Mouse (Mus musculus) cerebellum, postnatal 4 days (tissue): Measurements from ENCODE around the gene Usp49.
"Not testable (repeated sequence)": the region's sequence is repeated elsewhere in the genome, so short reads cannot be mapped to it uniquely, and the experiment has no call there.

Experiments used
- DNase-seq, 2 experiments: peaks; one replicate each; pipeline ENCODE4 v3.0.0; 2022; ENCODE audit warnings: low spot score in 2 of 2, mixed read lengths in 1 of 2

Usp49 gene

DNA sequence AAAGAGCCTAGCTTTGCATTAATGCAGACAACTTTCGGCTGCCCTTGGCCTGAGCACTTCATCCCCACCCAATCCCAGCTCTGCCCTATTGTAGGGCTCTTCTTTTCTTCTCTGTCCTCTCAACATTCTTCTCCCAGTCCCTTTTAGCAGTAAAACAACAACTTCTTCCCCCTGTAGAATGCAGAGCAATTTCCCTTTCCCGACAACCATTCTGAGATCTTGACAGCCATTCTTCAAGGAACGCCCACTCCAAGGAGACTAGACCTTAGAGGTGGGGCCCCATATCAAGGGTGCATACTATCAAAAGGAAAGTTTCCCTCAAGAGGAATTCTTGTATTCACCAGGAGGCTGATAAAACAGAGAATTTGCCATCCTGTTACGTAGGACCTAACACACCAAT, 18.5 kb downstream of the Usp49 start:
- no peak for DNase-seq

DNA sequence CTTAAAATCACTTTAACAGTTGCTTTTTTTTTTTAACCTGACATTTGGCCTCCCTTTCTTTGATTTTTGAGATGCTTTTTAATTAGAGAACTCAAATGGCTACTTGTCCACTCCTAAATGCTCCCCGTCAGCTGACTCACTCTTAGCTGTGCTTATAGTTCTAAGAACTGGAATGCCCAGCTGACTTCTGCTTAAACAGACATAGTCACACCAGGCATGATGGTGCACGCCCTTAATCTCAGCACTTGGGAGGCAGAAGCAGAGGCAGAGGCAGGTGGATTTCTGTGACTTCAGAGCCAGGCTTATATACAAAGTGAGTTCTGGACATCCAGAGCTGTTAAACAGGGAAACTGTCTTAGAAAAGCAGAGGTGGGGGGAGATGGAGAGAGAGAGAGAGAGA, 21.5 kb downstream of the Usp49 start:
- no peak for DNase-seq

GRCm38 (mm10) chr17:47654346-47654745, 23.9 kb downstream of the Usp49 start:
- not testable (repeated sequence) for DNase-seq

DNA sequence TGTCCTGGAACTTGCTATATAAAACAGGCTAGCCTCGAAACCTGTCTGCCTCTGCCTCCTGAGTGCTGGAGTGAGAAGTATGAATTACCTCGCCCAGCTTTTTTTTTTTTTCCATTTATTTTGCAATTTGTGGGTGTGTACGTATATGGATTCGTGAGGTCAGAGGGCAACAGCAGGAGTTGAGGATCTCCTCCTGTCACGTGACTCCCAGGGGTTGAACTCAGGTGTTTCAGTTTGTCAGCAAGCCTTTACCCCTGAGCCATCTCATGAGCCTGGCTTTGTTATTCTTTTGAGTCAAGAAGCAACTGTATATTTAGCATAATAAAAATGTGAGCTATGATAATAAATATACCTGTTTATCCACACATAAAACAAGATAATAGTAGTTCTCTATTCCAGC, 25.2 kb downstream of the Usp49 start:
- no peak for DNase-seq

DNA sequence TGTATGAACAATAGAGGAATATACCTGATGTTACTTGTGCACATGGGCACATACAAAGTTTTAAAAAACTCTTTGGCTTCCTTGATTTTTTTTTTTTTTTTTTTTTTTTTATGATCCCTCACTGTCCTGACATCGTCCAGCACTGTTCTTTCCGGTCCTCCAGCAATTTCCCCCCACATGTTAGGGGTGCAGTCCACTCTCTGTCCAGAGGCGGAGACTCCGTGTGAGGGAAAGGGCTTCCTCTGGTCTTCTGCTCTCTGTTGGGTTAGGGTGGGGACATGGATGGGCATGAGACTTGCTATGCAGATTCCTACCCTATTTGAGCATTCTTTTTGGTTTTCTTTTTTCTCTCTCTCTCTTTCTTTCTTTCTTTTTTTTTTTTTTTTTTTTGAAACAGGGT, 27.4 kb downstream of the Usp49 start:
- DNase-seq, result no peak

DNA sequence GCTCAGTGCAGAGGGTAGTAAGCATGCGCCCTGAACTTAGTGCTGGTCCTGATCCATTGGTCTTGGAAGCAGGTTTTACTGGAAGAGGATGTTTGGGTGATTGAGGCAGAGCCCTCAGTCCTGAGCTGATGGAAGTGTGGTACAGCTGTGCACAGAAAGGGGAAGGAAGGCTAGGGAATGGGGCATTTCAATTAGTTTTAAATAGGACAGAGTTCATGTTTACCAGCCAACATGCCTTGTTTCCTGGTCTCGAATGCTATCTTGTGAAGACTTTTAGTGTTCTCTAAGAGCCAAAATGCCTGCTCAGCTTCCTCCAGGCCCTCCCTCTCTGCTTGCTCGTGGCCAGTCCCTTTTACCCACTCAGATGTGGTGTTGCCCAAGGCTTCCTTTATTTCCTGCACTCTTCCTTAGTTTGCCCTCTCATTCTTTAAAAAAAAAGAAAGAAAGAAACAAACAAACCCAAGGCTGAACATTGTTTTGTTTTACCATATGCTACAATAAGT, 28.3 kb downstream of the Usp49 start:
- DNase-seq, result no peak

DNA sequence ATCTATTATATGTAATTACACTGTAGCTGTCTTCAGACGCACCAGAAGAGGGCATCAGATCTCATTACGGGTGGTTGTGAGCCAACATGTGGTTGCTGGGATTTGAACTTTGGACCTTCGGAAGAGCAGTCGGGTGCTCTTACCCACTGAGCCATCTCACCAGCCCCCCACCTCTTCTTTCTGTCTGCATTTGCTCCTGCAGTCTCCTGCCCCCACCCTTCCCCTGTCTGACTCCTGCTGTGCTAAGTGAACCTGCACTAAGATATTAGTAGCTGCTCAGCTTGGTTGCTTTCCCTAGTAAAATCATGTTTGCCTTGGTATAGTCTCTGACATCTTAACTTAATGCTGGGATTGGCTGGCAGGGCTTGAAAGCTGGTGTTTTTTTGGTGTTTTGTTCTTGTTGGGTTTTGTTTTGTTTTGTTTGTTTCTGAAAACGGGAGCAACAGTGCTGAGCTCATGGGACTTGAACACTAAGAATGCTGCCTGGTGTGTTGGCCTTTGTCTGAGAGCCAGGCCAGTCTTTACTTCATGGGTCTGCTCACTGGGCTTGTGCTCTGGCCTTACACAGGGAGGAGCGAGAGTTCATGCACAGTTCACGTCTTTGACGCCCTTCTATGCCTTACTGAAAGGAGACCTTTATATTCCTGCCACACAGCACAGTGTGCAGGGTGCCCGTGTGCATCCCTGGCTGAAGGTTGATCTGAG, 32.7 kb downstream of the Usp49 start:
- DNase-seq, result no peak

DNA sequence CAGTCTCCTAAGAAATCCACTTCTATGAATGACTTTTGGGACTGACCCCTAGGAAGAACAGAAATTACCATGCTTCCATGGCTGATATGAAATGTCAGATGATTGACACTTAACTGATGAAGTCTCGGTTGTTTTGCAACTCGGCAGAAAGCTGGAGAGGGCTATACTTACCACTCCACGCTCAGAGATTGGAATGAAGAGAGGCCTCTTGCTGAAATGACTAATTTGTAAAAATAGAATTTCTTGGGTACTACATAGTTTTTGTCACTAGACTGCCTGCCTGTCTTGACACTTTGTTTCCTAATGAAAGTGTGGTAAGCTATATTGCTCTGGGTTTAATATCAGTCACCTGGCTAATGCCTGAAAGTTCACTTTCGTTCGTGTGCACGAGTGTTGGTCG, 34.0 kb downstream of the Usp49 start:
- DNase-seq, result no peak

- no peak for DNase-seq
Measured at GRCm38 (mm10) chr17:47669166-47669565, 38.7 kb downstream of the Usp49 start.

GRCm38 (mm10) chr17:47671988-47672310, 41.5 kb downstream of the Usp49 start:
- DNase-seq, result no peak

- DNase-seq, result peak in 1 of 2 experiments; percentile 42
Measured at GRCm38 (mm10) chr17:47672311-47673111, 42.0 kb downstream of the Usp49 start.

- DNase-seq, result peak; percentile 65 to 76
Measured at GRCm38 (mm10) chr17:47676581-47676980, 46.1 kb downstream of the Usp49 start.

DNA sequence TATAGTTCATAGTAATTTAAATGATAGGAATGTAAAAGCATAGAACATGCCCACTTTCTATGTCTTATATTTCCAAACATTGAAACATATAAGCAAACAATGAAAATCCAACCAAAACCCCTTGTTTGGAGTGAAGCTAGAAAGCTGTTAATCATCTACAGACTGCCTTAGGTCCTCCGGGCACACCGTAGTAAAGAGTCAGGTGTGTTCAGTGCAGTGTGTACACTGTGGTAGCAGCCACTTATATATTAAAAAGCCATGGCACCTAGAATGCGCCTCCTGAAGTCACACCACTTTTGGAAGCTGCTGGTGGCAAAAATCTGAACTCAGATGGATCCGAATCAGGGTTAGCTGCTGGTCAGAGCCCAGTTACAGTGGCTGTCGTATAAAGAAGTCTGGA, 47.7 kb downstream of the Usp49 start:
- DNase-seq, result no peak

- DNase-seq, result no peak
Measured at GRCm38 (mm10) chr17:47678702-47679101, 48.2 kb downstream of the Usp49 start.

DNA sequence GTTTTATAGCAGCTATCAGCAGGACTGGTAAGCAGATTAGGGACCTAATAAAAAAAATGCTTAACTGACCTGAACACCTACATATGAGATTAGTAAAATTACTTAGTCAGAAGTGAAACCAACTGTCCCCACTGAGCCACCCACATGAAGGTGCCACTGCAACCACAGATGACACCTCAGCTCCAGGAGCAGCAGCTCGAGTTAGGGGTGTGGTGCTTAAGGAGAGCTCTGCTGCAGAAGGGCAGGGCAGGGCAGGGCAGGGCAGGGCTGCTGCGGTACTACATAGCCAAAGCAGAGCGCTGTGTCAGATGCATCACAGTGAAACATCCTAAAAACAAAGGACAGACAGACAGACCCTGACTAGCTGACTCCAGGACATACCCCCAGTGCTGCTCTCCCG, 52.3 kb downstream of the Usp49 start:
- no peak for DNase-seq

- DNase-seq, result peak; percentile 87 to 92
Measured at GRCm38 (mm10) chr17:47687409-47688343, 57.2 kb downstream of the Usp49 start.

DNA sequence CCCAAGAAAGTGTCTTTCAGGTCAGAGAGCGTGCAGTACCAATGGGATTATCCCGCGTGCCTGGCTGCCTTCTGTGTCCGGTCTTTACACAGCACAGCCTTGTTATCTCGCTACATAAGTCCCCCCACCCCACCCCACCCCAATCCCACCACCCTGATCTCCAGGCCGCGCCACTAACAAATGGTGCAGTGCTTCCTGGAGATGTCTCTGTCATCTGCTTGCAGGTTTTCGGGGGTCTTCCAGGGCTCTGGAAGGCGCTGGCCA, 57.8 kb downstream of the Usp49 start, which contains the start of gene Tomm6:
Gene Tomm6, minus strand, starts transcription at position 43 of the 264 bp plus-strand sequence.
- DNase-seq, result no peak

DNA sequence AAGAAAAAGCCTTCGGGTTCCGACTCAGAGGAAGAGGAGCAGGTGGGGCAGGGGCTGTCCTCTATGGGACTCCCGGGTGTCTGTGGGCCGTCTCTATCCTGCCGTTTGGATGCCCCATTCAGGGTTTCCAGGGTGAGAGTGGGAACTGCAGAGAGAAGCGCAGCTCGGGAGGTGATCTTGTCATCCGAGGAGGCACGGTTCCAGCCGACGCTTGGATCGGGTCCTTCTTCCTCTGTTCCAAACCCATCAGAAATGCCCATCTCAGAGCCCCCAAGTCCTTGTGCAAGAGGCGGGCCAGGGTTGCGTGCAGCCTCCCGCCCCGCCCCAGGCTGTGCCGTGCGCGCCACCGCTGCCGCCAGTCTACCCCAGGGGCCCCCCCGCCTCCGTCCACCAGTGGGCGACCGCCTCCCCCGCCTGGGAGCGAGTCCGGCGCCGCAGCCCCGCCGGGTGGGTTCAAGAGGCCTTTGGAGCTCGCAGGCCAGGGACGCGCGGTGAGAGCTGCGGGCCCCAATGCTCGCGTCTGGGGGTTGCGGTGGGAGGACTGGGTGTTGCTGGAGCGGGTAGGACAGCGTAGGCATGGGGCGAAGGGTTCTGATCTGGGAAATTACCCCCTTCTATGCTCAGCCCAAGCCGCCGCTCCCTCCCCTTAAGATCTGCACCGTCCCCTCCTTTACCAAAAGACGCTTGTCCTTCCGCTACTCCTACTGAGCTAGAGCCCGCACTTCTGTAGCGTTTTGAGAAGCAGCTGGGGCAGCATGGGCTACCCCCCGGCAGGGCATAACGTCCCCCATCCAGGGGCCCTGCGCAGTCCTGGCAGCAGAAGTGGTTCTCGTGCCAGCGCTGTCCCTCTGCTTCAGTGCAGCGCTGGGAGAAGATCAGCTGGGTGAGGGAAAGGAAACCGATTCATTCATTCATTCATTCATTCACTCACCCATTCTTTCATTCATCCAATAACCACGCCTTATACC, 58.4 kb downstream of the Usp49 start, which contains the start of gene Frs3:
Gene Frs3, plus strand, starts transcription at position 423 of the 968 bp plus-strand sequence.
- peak; percentile 74 to 76 for DNase-seq

DNA sequence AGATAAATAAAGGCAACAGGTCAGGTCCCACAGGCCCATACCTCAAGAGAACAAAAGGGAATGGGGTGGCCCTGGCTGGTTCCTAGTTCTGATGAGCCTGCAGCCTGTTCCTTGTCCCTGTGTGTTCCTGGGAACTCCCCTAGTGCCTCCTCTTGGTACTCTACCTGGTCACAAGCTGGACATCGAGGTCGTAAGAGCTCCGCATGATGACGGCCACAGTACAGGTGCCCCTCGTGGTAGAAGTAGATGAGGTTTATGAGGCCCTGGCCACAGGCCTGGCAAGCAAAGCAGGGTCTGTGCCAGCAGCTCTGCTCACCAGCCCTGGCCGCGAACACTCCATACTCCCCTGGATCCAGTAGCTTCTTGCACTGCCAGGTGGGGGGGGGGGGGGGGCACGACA, 59.4 kb downstream of the Usp49 start:
- no peak for DNase-seq

GRCm38 (mm10) chr17:47691650-47692049, 61.2 kb downstream of the Usp49 start:
- no peak for DNase-seq
